Mouse (Mus musculus) stomach, postnatal 0 days (tissue): ENCODE data around the gene Rpn1.

ENCODE experiments used
- CTCF ChIP-seq: IDR thresholded peaks from 2 replicates; pipeline ENCODE4 v1.5.1; 2016; ENCODE audit warnings: antibody characterized with exemption, low read depth, mild to moderate bottlenecking, moderate library complexity
- EP300 ChIP-seq: optimal IDR thresholded peaks from 2 replicates; pipeline ENCODE3; 2016; ENCODE audit warnings: antibody characterized with exemption

GRCm38 (mm10) chr6:88037471-88038045 is 46.7 kb upstream of the Rpn1 start:
- no peak for TF ChIP-seq CTCF
- no peak for TF ChIP-seq EP300
